Mouse (Mus musculus) CH12F3 (cell line): ENCODE results near the gene Car12.
"Not testable (repeated sequence)": the region's sequence is repeated elsewhere in the genome, so short reads cannot be mapped to it uniquely, and the experiment has no call there.

Experiments
- in situ Hi-C: fragments of 300-500 bp; cut with MboI; formaldehyde crosslinking; loops from 2 replicates; pipeline ENCODE4 v1.14.3; 2020; ENCODE audit warnings: low sequenced_read_pairs

Car12 gene

GRCm38 (mm10) chr9:66760991-66761390 is 47.5 kb downstream of the Car12 start:
- in situ Hi-C loops = no loop called here

GRCm38 (mm10) chr9:66768721-66769120 is 55.2 kb downstream of the Car12 start:
- in situ Hi-C loops = no loop called here

- in situ Hi-C loops = no loop called here
Observed at GRCm38 (mm10) chr9:66769275-66769674, 55.8 kb downstream of the Car12 start.

- in situ Hi-C loops = no loop called here
Observed at GRCm38 (mm10) chr9:66770701-66771100, 57.2 kb downstream of the Car12 start.

GRCm38 (mm10) chr9:66784552-66784951 is 71.1 kb downstream of the Car12 start:
- in situ Hi-C loops = loop anchor here (25.0 kb wide), 1 partner anchor 647 kb away; the partner anchor contains the start of genes Ciao2a and Snx1

GRCm38 (mm10) chr9:66787821-66788220 is 74.3 kb downstream of the Car12 start:
- in situ Hi-C loops = loop anchor here (25.0 kb wide), 1 partner anchor 651 kb away; the partner anchor contains the start of genes Ciao2a and Snx1

GRCm38 (mm10) chr9:66794629-66795463 is 81.4 kb downstream of the Car12 start:
- in situ Hi-C loops = loop anchor here (25.0 kb wide), 1 partner anchor 658 kb away; the partner anchor contains the start of genes Ciao2a and Snx1

- in situ Hi-C loops = loop anchor here (25.0 kb wide), 1 partner anchor 658 kb away; the partner anchor contains the start of genes Ciao2a and Snx1
Observed at GRCm38 (mm10) chr9:66795464-66796324, 82.2 kb downstream of the Car12 start, which contains the start of gene Aph1b. Aph1b (minus strand) TSS chr9:66795490.

- in situ Hi-C loops = loop anchor here (25.0 kb wide), 1 partner anchor 659 kb away; the partner anchor contains the start of genes Ciao2a and Snx1
Observed at GRCm38 (mm10) chr9:66796739-66797138, 83.3 kb downstream of the Car12 start, which contains the start of gene Gm10647. Gm10647 (plus strand) TSS chr9:66797039.

GRCm38 (mm10) chr9:66801947-66802346 is 88.5 kb downstream of the Car12 start:
- in situ Hi-C loops = no loop called here

- in situ Hi-C loops = not testable (repeated sequence)
Observed at GRCm38 (mm10) chr9:66805951-66806350, 92.5 kb downstream of the Car12 start.

- in situ Hi-C loops = no loop called here
Observed at GRCm38 (mm10) chr9:66813392-66813791, 99.9 kb downstream of the Car12 start.
